Mouse (Mus musculus) layer of hippocampus, postnatal 25 days (tissue): ENCODE measurements around the gene Hydin. TPM values are rescaled to one million over a fixed set of nuclear protein-coding genes. Genes with fewer than 3 reads are reported as not detected.
"Not testable (repeated sequence)": the region's sequence is repeated elsewhere in the genome, so short reads cannot be mapped to it uniquely, and the experiment has no call there.

ENCODE experiments used
- DNase-seq, 2 experiments: peaks; one replicate each; pipeline ENCODE4 v3.0.0; 2022; ENCODE audit warnings: mixed read lengths in 2 of 2, low spot score in 1 of 2; ENCODE audit errors: extremely low spot score in 1 of 2
- total RNA-seq, 2 experiments: library from RNA; stranded (reverse); gene quantifications; 2 replicates each; pipeline ENCODE4 v1.2.3; 2021

Hydin gene
- total RNA-seq, 2 experiments from 2014 or later, result 0.37 to 0.47 TPM

GRCm38 (mm10) chr8:110327120-110327519 is 60.3 kb downstream of the Hydin start:
- DNase-seq, result not testable (repeated sequence)

DNA sequence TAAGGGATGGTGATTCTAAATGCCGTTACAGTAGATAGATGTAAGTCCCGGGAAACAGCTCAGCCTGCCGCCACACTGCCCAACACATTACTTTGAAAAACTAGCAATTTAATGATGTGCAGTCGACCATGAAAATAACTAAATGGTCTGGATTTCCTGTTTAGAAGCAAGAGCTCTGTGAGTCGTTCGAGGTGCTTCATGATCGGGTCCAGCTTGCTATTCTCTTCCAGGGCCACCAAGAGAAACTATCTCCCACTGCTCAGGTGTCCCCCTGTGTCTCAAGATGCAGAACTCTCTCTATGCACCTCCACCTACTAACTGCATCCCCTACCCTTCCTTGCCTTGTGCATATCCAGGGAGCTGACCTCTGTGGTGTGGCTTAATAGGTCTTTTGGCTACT is 66.6 kb downstream of the Hydin start:
- DNase-seq, result no peak

DNA sequence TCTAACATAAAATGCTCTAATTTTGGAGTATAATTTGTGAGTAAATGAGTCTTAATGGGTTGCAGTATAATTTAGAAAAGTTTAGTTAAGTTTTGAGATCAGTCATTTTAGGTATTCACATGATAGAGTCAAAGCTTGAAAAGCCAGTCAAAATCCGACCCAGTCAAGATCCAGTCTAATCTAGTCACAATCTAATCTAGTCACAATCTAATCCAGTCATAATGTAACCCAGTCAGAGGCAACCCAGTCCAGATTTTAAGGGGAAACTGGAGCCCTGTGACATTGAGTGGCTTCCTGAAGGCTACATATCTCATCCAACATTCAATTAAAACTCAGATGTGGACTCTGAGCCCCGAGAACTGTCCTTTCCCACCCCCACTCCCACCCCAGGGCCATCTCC is 72.7 kb downstream of the Hydin start:
- DNase-seq, result no peak

- DNase-seq, result no peak
Measured at GRCm38 (mm10) chr8:110340090-110340703, 73.4 kb downstream of the Hydin start.

GRCm38 (mm10) chr8:110345697-110346394 is 79.1 kb downstream of the Hydin start:
- DNase-seq, result no peak

- DNase-seq, result no peak
Measured at GRCm38 (mm10) chr8:110346915-110347314, 80.1 kb downstream of the Hydin start.

- DNase-seq, result no peak
Measured at GRCm38 (mm10) chr8:110350725-110351124, 83.9 kb downstream of the Hydin start.

- no peak for DNase-seq
Measured at GRCm38 (mm10) chr8:110351909-110352308, 85.1 kb downstream of the Hydin start.

- no peak for DNase-seq
Measured at GRCm38 (mm10) chr8:110362975-110363374, 96.2 kb downstream of the Hydin start.

DNA sequence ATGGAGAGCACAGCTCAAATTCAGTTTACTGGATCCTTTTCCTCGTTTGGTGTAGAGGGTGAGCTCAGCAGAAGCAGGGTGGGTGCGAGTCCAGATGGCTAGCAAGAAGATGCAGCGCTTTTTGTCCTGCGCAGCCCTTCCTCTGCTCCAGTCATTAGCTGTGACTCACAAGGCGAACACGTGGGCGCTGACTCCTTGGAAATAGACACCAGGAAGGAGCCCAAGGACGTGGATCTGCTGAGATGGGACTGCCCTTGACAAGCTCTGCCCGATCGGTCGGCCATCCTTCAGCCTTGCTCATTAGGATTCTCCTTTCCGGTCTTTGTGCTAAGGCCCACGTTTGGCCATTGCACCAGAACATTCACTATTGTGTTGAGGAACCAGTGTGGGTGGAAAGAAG is 106.1 kb downstream of the Hydin start:
- no peak for DNase-seq

DNA sequence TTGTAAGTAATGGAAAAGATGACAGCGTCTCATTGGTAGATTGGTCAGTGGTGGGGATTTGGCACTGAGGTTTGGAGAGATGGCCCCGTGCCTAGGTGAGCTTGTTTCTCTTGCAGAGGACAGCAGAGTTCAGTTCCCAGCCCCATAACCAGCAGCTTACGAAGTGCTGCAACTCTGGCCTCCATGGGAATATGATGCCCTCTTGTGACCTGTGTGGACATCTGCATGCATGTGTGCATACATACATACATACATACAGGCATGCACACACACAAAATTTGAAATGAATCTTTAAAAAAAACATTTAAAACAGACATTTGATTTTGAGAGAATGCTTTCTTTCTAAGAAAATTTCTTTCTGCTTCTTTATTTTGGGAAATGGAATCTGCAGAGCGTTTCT is 106.9 kb downstream of the Hydin start:
- DNase-seq, result no peak

- DNase-seq, result peak in 1 of 2 experiments; percentile 6
Measured at GRCm38 (mm10) chr8:110382751-110383150, 116.0 kb downstream of the Hydin start.

DNA sequence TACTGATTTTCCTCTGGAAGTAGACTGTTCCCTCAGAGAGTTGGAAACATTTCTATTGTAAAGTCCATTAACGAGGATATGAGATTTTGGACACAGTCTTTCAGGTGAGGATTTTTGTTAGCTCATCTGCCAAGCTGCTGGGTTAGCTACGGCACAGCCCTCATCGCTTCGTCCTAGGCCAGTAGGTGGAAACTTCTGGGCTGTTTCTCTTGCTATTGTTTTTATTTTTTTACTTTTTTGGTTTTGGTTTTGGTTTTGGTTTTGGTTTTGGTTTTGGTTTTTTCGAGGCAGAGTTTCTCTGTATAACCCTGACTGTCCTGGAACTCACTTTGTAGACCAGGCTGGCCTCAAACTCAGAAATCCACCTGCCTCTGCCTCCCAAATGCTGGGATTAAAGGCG is 117.9 kb downstream of the Hydin start:
- DNase-seq, result not testable (repeated sequence)

- no peak for DNase-seq
Measured at GRCm38 (mm10) chr8:110395656-110396055, 128.9 kb downstream of the Hydin start.

GRCm38 (mm10) chr8:110400536-110400935 is 133.8 kb downstream of the Hydin start:
- no peak for DNase-seq

GRCm38 (mm10) chr8:110402311-110402710 is 135.5 kb downstream of the Hydin start:
- DNase-seq, result no peak

DNA sequence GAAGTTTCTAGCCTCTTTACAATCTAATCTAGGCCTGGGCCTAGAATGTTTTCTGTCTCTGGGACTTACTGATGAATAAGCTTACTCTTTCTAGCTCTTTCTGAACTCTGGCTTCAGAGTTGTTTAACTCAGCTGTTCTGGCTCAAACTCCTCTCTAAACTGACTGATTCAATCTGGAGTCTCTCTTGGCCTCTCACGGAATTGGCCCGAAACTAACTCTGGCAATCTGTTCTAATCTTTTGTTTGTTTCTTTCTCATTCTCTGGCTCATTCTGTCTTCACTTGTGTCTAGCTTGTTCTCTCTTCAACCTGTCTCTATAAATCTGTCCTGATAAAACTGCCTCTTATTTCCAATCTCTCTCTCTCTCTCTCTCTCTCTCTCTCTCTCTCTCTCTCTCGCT is 137.7 kb downstream of the Hydin start:
- no peak for DNase-seq

GRCm38 (mm10) chr8:110415121-110415520 is 148.3 kb downstream of the Hydin start:
- no peak for DNase-seq

DNA sequence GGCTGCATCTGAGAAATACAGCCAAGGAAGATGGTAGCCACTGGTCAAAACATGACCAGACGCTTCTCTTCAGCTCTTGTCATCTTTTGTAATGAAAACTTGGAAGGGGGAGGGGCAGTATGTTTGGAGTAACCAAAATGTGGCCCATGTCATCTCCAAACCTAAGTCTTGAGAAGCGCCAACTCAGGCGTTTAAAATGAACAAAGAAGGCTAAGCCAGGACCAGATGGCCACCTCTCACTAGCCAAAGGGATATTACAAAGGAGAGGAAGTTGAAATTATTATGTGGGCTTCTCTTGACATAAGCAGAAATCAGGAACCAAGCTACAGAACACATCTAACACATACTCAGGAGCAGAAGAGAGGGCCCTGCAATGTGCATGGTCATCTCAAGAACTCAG is 150.2 kb downstream of the Hydin start:
- DNase-seq, result no peak

DNA sequence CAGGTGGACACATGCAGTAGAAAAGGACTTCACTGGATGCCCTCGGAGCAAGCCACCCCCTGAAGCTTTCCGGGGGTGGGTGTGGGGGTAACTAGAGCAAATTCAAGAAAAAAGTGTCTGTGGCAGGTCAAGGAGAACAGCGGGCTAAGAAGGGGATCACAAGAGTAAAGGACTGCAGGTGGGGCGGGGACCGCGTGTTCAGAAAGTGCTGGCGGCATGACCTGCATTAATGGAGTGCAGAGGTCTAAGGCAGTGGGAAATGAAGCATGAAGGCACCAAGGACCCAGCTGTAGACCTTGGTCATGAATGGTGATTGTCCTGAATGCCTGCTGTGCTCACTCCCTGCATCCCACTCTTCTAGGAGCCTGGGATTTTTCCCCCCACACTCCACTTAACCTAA is 151.0 kb downstream of the Hydin start:
- DNase-seq, result no peak

- DNase-seq, result no peak
Measured at GRCm38 (mm10) chr8:110419711-110420110, 152.9 kb downstream of the Hydin start.

DNA sequence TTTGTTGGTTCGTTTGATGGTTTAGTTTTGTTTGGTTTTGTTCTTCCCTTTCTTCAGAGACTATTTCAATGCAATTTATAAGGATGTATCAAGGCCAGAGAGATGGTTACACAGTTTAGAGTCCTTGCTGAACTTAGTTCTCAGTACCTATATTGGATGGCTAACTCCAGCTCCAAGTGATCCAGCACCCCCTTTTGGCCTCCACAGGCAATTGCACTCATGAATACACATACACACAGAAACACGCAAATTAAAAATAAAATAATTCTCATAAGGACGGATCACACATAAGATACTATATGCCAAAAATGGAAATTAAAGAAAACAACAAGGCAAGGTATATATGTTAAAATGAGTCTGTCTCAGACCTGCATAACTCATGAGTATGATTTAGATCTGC is 153.4 kb downstream of the Hydin start:
- no peak for DNase-seq
